11 mouse cellular contexts compared by ENCODE assay signal in genomic region chr5:5314270-5314669, GRCm38 (mm10).
"Had no signal": no experiment of that assay in that cellular context is flagged by ENCODE, and none has a peak within 500 bp of the region (broad histone marks: within the 10 kb centered on the region; RNA-seq: fewer than 3 reads in every experiment).

No protein-coding gene starts in this region.

- H3K36me3 ChIP-seq: liver, embryonic 13.5 days; lung, embryonic 15.5 days; midbrain, embryonic 12.5 days; neural tube, embryonic 15.5 days had no signal

- H3K9ac ChIP-seq: liver, embryonic 13.5 days; liver, postnatal 0 days; lung, embryonic 15.5 days; midbrain, embryonic 12.5 days; neural tube, embryonic 15.5 days had no signal

- H3K4me3 ChIP-seq: liver, embryonic 13.5 days; lung, embryonic 15.5 days; midbrain, embryonic 12.5 days; myocyte; neural tube, embryonic 15.5 days had no signal

- H3K4me2 ChIP-seq: liver, embryonic 13.5 days; lung, embryonic 15.5 days; midbrain, embryonic 12.5 days; neural tube, embryonic 15.5 days had no signal

- ATAC-seq: liver, postnatal 0 days had no signal

- DNase-seq: kidney, adult 18-20 months; kidney, postnatal 10 days; liver; liver, embryonic 13.5 days; liver, postnatal 0 days; lung, postnatal 14 days; thymus, postnatal 36 days had no signal

- H3K9me3 ChIP-seq: liver, embryonic 13.5 days; lung, embryonic 15.5 days; midbrain, embryonic 12.5 days; neural tube, embryonic 15.5 days had no signal

- H3K27ac ChIP-seq: liver, embryonic 13.5 days; midbrain, embryonic 12.5 days; neural tube, embryonic 15.5 days had no signal

- H3K27me3 ChIP-seq: liver, embryonic 13.5 days; lung, embryonic 15.5 days; midbrain, embryonic 12.5 days; neural tube, embryonic 15.5 days had no signal

- H3K4me1 ChIP-seq: liver, embryonic 13.5 days had no signal
